ENCODE assay signal across 12 mouse cellular contexts in the genomic region with DNA sequence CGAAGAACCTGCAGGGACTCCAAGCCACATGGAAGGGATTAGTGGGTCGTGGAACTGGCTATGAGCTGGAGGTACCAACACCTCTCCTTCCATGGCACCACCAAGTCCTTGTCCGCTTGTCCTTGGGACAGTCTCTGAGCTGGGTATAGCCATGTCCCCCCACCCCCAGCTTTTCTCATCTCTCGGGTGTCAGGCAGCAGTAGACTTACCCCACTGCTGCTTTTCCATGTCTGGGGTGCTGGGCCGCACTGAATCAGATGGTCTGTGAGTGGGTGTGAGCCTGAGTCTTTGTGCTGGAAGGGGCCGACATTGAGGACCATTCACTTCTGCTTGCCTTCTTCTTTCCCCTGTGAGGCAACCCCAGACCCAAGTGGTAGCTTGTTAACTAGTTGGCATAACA. TPM values are rescaled to one million over a fixed set of nuclear protein-coding genes. Genes with fewer than 3 reads are reported as not detected.
DNase-seq lines count a peak whose midpoint lies in the region; ATAC-seq and TF ChIP-seq lines count a peak whose summit lies in the region.
"Had no signal": no experiment of that assay in that cellular context is flagged by ENCODE, and none has a peak within 500 bp of the region (broad histone marks: within the 10 kb centered on the region; RNA-seq: fewer than 3 reads in every experiment).

No protein-coding gene starts in this region.

- peaks cover 6% of the 10 kb centered on the region; the same call in 1 of the 2 replicates for H3K27me3 ChIP-seq in hindbrain, embryonic 12.5 days
- no peaks in the 10 kb centered on the region for H3K27me3 ChIP-seq in midbrain, embryonic 15.5 days (replicated peaks)
- peaks cover 3% of the 10 kb centered on the region; the same call in 1 of the 2 replicates for H3K27me3 ChIP-seq in stomach, postnatal 0 days (ENCODE audit: control insufficient read depth, insufficient read depth, low read length)

- H3K36me3 ChIP-seq in hindbrain, embryonic 12.5 days, result no peaks in the 10 kb centered on the region
- no peaks in the 10 kb centered on the region for H3K36me3 ChIP-seq in midbrain, embryonic 15.5 days (replicated peaks)
- H3K36me3 ChIP-seq in stomach, postnatal 0 days (ENCODE audit: control insufficient read depth, insufficient read depth, low read length), result no peaks in the 10 kb centered on the region
- H3K36me3 ChIP-seq: liver, embryonic 13.5 days had no signal

- peak overlapping the region; percentile 78 for H3K4me3 ChIP-seq in hindbrain, embryonic 12.5 days
- peak overlapping the region; percentile 81 for H3K4me3 ChIP-seq in midbrain, embryonic 15.5 days
- no peak overlapping the region for H3K4me3 ChIP-seq in stomach, postnatal 0 days (ENCODE audit: low read depth, low read length)
- H3K4me3 ChIP-seq: liver, embryonic 13.5 days had no signal

- 79% methylated on average over 6 of the region's 6 CpGs for WGBS in hindbrain, embryonic 12.5 days
- 72% methylated on average over 6 of the region's 6 CpGs for WGBS in midbrain, embryonic 15.5 days
- 77% methylated on average over 6 of the region's 6 CpGs for WGBS in stomach, postnatal 0 days

- TF ChIP-seq CTCF in stomach, postnatal 0 days (IDR thresholded peaks at IDR 0.05; ENCODE audit: low read depth), result no peak

- H3K4me2 ChIP-seq in hindbrain, embryonic 12.5 days (replicated peaks), result peak overlapping the region; percentile 55
- peak overlapping the region; percentile 65 for H3K4me2 ChIP-seq in midbrain, embryonic 15.5 days
- H3K4me2 ChIP-seq in stomach, postnatal 0 days (replicated peaks; ENCODE audit: low read depth), result no peak overlapping the region
- H3K4me2 ChIP-seq: liver, embryonic 13.5 days had no signal

- H3K27ac ChIP-seq in hindbrain, embryonic 12.5 days, result no peak overlapping the region
- no peak overlapping the region for H3K27ac ChIP-seq in midbrain, embryonic 15.5 days
- H3K27ac ChIP-seq in stomach, postnatal 0 days (replicated peaks), result no peak overlapping the region
- H3K27ac ChIP-seq: liver, embryonic 13.5 days had no signal

- no peak for TF ChIP-seq EP300 in stomach, postnatal 0 days (optimal IDR thresholded peaks at IDR 0.05)

- peaks cover 50% of the 10 kb centered on the region for H3K4me1 ChIP-seq in hindbrain, embryonic 12.5 days
- peaks cover 63% of the 10 kb centered on the region for H3K4me1 ChIP-seq in midbrain, embryonic 15.5 days
- no peaks in the 10 kb centered on the region for H3K4me1 ChIP-seq in stomach, postnatal 0 days (replicated peaks; ENCODE audit: control insufficient read depth, insufficient read depth)
- H3K4me1 ChIP-seq: liver, embryonic 13.5 days had no signal

- DNase-seq in frontal cortex, postnatal 10 days (ENCODE audit: low spot score in 2 of 2), result peak; percentile 6 to 7
- no peak for DNase-seq in frontal cortex, postnatal 36 days (ENCODE audit: low spot score in 2 of 2)
- DNase-seq in cerebellum, postnatal 25 days, result peak; percentile 29 to 36
- no peak for DNase-seq in stomach, postnatal 0 days (ENCODE audit: low spot score)
- DNase-seq in ovary, postnatal 10 days (ENCODE audit: low spot score), result no peak
- DNase-seq: adrenal gland, postnatal 25 days; B cell, adult 2 months; liver, embryonic 13.5 days; lung, postnatal 4 days had no signal

- peak overlapping the region; percentile 32; the same call in 1 of the 2 replicates for H3K9ac ChIP-seq in hindbrain, embryonic 12.5 days
- no peak overlapping the region for H3K9ac ChIP-seq in midbrain, embryonic 15.5 days
- no peak overlapping the region for H3K9ac ChIP-seq in stomach, postnatal 0 days (ENCODE audit: low read length)
- H3K9ac ChIP-seq: liver, embryonic 13.5 days had no signal

- no peak for ATAC-seq in hindbrain, embryonic 12.5 days (ENCODE audit: low FRiP score)
- ATAC-seq in midbrain, embryonic 15.5 days (replicated peaks), result no peak
- no peak for ATAC-seq in stomach, postnatal 0 days (ENCODE audit: low FRiP score, low TSS enrichment)
- ATAC-seq in granulocyte monocyte progenitor cell, adult 5-6 weeks (replicated peaks; ENCODE audit: poor library complexity, severe bottlenecking), result no peak

- no peaks in the 10 kb centered on the region for H3K9me3 ChIP-seq in hindbrain, embryonic 12.5 days (replicated peaks)
- no peaks in the 10 kb centered on the region for H3K9me3 ChIP-seq in midbrain, embryonic 15.5 days
- no peaks in the 10 kb centered on the region for H3K9me3 ChIP-seq in stomach, postnatal 0 days (ENCODE audit: control insufficient read depth, low read length)
- H3K9me3 ChIP-seq: liver, embryonic 13.5 days had no signal

RNA-seq across cellular contexts. Expression of a gene that starts 2.1 kb away (rescaled TPM):
- polyA plus RNA-seq in hindbrain, embryonic 12.5 days (2016; fragmentation: Nextera tagmentation; extraction: Ambion mirVana), result 112 and 119 TPM in 2 replicates
- polyA plus RNA-seq in midbrain, embryonic 15.5 days (2015; fragmentation: Nextera tagmentation; extraction: Ambion mirVana), result 199 and 201 TPM in 2 replicates
- 2.6 and 3.4 TPM in 2 replicates for polyA plus RNA-seq in stomach, postnatal 0 days (2015; fragmentation: Nextera tagmentation; extraction: Ambion mirVana)
- total RNA-seq in granulocyte monocyte progenitor cell, adult 5-6 weeks (2014; fragmentation: Nextera tagmentation), result not detected in 2 replicates
- total RNA-seq in granulocyte monocyte progenitor cell, adult 5-6 weeks (2017), result not detected in 2 replicates
- total RNA-seq: adrenal gland, postnatal 25 days had no signal

Comparison
In these comparisons a context has a peak if more than half of its experiments do, and no peak if none do; other contexts are left out.
1. DNase-seq: peak in frontal cortex, postnatal 10 days (2 of 2) and cerebellum, postnatal 25 days (2 of 2); none in frontal cortex, postnatal 36 days (0 of 2), stomach, postnatal 0 days (single experiment) and ovary, postnatal 10 days (single experiment).
2. RNA of a gene that starts 2.1 kb away (polyA plus RNA-seq): 199 to 201 TPM in midbrain, embryonic 15.5 days and 112 to 119 TPM in hindbrain, embryonic 12.5 days; 2.6 to 3.4 TPM in stomach, postnatal 0 days; every median in the first group is over 10 times any median in the second.